Mouse (Mus musculus): ENCODE data around the gene Vsir. TPM values are rescaled to one million over a fixed set of nuclear protein-coding genes. Genes with fewer than 3 reads are reported as not detected.

Gene Vsir
- polyA plus RNA-seq, 1 experiment from 2014 or later: 1.9 TPM

DNA sequence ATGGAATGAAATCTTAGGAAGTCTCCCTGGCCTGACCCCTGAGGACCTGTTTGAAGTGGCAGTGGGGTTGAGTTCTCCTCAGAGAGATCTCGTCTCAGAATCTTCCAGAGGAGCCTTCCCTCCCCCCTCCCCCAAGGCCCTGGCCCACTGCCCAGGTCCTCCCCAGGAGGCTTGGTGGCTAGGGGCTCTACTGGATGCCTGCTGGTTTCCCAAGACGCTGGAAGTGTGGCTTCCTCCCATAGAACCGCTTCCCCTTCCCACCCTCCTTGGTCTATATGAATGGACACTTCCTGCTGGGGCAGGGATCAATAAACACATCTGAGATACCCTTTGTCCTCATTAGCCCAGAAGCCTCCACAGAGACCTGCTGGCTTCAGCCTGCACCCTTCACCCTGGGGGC, 4.6 kb downstream of the Vsir start:
- Histone ChIP-seq H3K36me3 (ENCODE audit: control insufficient read depth, insufficient read depth) (no peaks in the 10 kb centered on the region), H3K4me1 (replicated peaks; ENCODE audit: control insufficient read depth, insufficient read depth, low read length) (peaks cover 6% of the 10 kb centered on the region), H3K27ac (ENCODE audit: low read length) (no peak overlapping the region), H3K9me3 (ENCODE audit: control insufficient read depth, low read length) (no peaks in the 10 kb centered on the region), H3K9ac (replicated peaks; ENCODE audit: low read depth, low read length) (no peak overlapping the region), H3K4me2 (ENCODE audit: low read length) (no peak overlapping the region), H3K27me3 (replicated peaks; ENCODE audit: control insufficient read depth, insufficient read depth, low read length) (peaks cover 6% of the 10 kb centered on the region; the same call in 1 of the 2 replicates), H3K4me3 (replicated peaks; ENCODE audit: low read length) (no peak overlapping the region)
- 18% methylated on average over 3 of the region's 3 CpGs for whole genome bisulfite sequencing
- ATAC-seq: no peak

GRCm38 (mm10) chr10:60351761-60352455, 5.3 kb downstream of the Vsir start:
- no peak for ATAC-seq
- H3K36me3 ChIP-seq (ENCODE audit: control insufficient read depth, insufficient read depth): no peaks in the 10 kb centered on the region
- H3K9me3 ChIP-seq (ENCODE audit: control insufficient read depth, low read length): no peaks in the 10 kb centered on the region
- H3K27me3 ChIP-seq (replicated peaks; ENCODE audit: control insufficient read depth, insufficient read depth, low read length): no peaks in the 10 kb centered on the region
- H3K4me2 ChIP-seq (ENCODE audit: low read length): no peak overlapping the region
- no peaks in the 10 kb centered on the region for H3K4me1 ChIP-seq (replicated peaks; ENCODE audit: control insufficient read depth, insufficient read depth, low read length)
- H3K4me3 ChIP-seq (replicated peaks; ENCODE audit: low read length): no peak overlapping the region
- WGBS: 45% methylated on average over 7 of the region's 7 CpGs
- no peak overlapping the region for H3K9ac ChIP-seq (replicated peaks; ENCODE audit: low read depth, low read length)
- no peak overlapping the region for H3K27ac ChIP-seq (ENCODE audit: low read length)

DNA sequence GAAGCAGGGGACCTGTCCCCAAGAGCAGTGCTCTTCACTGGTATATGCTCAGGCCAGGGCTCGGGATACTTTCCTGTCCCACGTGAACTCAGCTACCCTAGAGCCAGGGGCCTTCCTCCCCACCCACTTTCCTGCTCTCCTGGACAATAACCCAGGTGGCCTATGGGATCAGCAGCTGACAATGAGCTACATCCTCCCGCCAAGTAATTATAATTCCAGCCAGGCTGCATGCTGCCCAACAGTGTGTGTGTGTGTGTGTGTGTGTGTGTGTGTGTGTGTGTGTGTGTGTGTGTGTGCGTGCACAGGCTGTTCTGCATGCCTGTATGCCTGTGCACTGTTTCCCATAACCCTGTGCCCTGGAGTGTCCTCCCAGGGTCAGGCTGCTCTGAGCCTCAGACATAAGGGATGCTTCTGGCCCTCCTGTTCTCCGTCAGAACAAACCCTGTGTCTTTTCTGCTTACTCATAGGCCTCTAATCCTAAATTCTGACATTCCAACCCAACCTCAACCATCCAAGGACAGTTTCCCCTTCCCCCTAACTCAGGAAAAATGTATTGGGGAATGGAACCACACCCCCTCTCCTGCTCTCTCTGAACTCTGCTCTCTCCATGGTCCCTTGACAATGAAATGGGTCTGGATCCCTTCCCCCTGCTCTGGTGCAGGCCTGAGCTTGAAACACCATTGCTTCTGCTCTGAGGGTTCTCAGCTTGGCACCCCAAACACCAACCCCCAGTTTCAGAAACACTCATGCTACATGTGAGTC, 6.8 kb downstream of the Vsir start:
- no peak overlapping the region for H3K9ac ChIP-seq (replicated peaks; ENCODE audit: low read depth, low read length)
- H3K36me3 ChIP-seq (ENCODE audit: control insufficient read depth, insufficient read depth): no peaks in the 10 kb centered on the region
- H3K27ac ChIP-seq (ENCODE audit: low read length): no peak overlapping the region
- H3K9me3 ChIP-seq (ENCODE audit: control insufficient read depth, low read length): no peaks in the 10 kb centered on the region
- no peaks in the 10 kb centered on the region for H3K27me3 ChIP-seq (replicated peaks; ENCODE audit: control insufficient read depth, insufficient read depth, low read length)
- no peak overlapping the region for H3K4me3 ChIP-seq (replicated peaks; ENCODE audit: low read length)
- no peak overlapping the region for H3K4me2 ChIP-seq (ENCODE audit: low read length)
- WGBS: 48% methylated on average over 5 of the region's 5 CpGs
- no peaks in the 10 kb centered on the region for H3K4me1 ChIP-seq (replicated peaks; ENCODE audit: control insufficient read depth, insufficient read depth, low read length)
- ATAC-seq: no peak

DNA sequence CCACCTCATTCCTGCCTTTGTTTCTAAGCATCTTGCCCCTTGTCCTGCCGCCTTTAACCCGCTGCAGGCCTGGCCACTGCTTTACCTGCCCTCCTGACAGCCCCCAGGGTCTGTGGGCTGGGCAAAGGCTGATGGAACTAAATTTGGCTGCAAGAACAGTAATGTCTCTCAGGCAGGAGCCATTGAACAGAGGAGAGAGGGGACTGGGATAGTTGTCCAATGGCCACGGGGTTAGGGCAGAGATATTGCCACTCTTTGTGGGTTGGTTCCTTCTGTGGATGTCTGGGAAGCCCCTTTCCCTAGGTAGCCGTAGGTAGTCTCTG, 7.3 kb downstream of the Vsir start:
- Histone ChIP-seq H3K27me3 (replicated peaks; ENCODE audit: control insufficient read depth, insufficient read depth, low read length) (no peaks in the 10 kb centered on the region), H3K4me1 (replicated peaks; ENCODE audit: control insufficient read depth, insufficient read depth, low read length) (no peaks in the 10 kb centered on the region), H3K36me3 (ENCODE audit: control insufficient read depth, insufficient read depth) (no peaks in the 10 kb centered on the region), H3K27ac (ENCODE audit: low read length) (no peak overlapping the region), H3K4me3 (replicated peaks; ENCODE audit: low read length) (no peak overlapping the region), H3K4me2 (ENCODE audit: low read length) (no peak overlapping the region), H3K9me3 (ENCODE audit: control insufficient read depth, low read length) (no peaks in the 10 kb centered on the region), H3K9ac (replicated peaks; ENCODE audit: low read depth, low read length) (no peak overlapping the region)
- no peak for ATAC-seq
- 90% methylated on average over 4 of the region's 4 CpGs for WGBS

DNA sequence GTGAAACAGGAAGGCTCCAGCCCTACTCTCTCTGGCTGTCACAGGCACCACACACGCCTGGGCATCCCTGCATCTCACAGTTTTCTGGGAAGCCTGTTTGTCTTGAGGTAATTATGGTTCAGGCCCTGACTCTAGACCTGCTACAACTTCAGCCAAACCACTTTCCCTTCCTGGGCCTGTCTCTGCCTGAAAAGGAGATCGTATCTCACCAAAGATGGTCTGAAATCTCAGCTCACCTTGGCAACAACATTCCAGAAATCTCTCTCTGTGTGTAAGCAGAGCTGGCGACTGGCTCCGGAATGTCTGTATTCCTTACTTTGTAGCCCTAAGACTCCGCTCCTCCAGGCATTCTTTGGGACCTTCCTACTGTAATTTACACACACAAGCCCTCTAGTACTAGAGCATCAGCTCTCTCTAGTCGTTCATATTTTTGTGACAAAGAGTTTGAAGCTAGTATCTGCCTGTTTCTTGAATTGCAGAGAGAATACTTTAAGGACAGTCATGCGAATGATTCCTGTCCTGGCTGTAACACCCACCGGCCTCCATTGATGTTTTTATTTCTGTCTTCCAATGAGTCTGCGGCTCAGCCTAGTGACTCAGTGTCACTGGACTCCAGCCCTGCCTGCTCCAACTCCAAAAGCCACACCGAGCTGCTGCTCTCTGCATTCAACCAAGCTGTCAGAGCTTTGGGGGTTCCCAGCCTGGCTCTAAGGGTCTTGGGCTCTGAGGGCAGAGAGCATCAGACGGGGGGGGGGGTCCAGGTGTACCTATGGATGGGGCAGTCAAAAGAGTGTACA, 8.4 kb downstream of the Vsir start:
- Histone ChIP-seq H3K9ac (replicated peaks; ENCODE audit: low read depth, low read length) (no peak overlapping the region), H3K27me3 (replicated peaks; ENCODE audit: control insufficient read depth, insufficient read depth, low read length) (no peaks in the 10 kb centered on the region), H3K4me1 (replicated peaks; ENCODE audit: control insufficient read depth, insufficient read depth, low read length) (no peaks in the 10 kb centered on the region), H3K4me2 (ENCODE audit: low read length) (no peak overlapping the region), H3K36me3 (ENCODE audit: control insufficient read depth, insufficient read depth) (no peaks in the 10 kb centered on the region), H3K9me3 (ENCODE audit: control insufficient read depth, low read length) (no peaks in the 10 kb centered on the region), H3K4me3 (replicated peaks; ENCODE audit: low read length) (no peak overlapping the region), H3K27ac (ENCODE audit: low read length) (no peak overlapping the region)
- no peak for ATAC-seq
- WGBS: 84% methylated on average over 11 of the region's 11 CpGs

DNA sequence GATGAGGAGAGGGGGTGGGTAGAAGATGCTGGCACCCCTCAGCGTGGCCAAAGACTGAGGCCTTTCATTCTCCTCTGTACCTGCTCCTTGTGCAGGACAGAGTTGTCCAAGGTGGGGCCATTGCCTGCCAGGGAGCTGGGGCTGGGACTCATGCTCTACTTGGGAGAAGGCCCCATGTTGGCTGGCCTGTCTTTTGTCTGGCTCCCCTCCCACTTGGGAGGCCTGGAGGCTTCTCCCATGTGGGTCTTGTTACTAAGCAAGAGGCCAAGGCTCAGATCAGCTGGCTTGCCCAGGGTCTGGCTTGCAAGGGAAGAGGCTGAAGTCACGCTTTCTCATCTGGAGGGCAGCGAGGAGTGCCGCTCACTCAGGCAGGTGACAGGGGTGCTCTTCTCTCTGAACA, 10.8 kb downstream of the Vsir start:
- H3K9ac ChIP-seq (replicated peaks; ENCODE audit: low read depth, low read length): no peak overlapping the region
- H3K4me3 ChIP-seq (replicated peaks; ENCODE audit: low read length): no peak overlapping the region
- ATAC-seq: no peak
- H3K4me2 ChIP-seq (ENCODE audit: low read length): no peak overlapping the region
- H3K27me3 ChIP-seq (replicated peaks; ENCODE audit: control insufficient read depth, insufficient read depth, low read length): no peaks in the 10 kb centered on the region
- no peak overlapping the region for H3K27ac ChIP-seq (ENCODE audit: low read length)
- no peaks in the 10 kb centered on the region for H3K9me3 ChIP-seq (ENCODE audit: control insufficient read depth, low read length)
- no peaks in the 10 kb centered on the region for H3K36me3 ChIP-seq (ENCODE audit: control insufficient read depth, insufficient read depth)
- WGBS: 89% methylated on average over 4 of the region's 4 CpGs
- H3K4me1 ChIP-seq (replicated peaks; ENCODE audit: control insufficient read depth, insufficient read depth, low read length): 0 out of 2 replicates have a peak, but pooled peaks cover 5% of the 10 kb centered on the region

GRCm38 (mm10) chr10:60357901-60358300, 11.2 kb downstream of the Vsir start:
- ATAC-seq: no peak
- H3K4me2 ChIP-seq (ENCODE audit: low read length): no peak overlapping the region
- H3K27ac ChIP-seq (ENCODE audit: low read length): no peak overlapping the region
- H3K9me3 ChIP-seq (ENCODE audit: control insufficient read depth, low read length): no peaks in the 10 kb centered on the region
- no peak overlapping the region for H3K4me3 ChIP-seq (replicated peaks; ENCODE audit: low read length)
- H3K27me3 ChIP-seq (replicated peaks; ENCODE audit: control insufficient read depth, insufficient read depth, low read length): no peaks in the 10 kb centered on the region
- H3K9ac ChIP-seq (replicated peaks; ENCODE audit: low read depth, low read length): no peak overlapping the region
- no peaks in the 10 kb centered on the region for H3K36me3 ChIP-seq (ENCODE audit: control insufficient read depth, insufficient read depth)
- H3K4me1 ChIP-seq (replicated peaks; ENCODE audit: control insufficient read depth, insufficient read depth, low read length): 0 out of 2 replicates have a peak, but pooled peaks cover 5% of the 10 kb centered on the region
- WGBS: 94% methylated on average over 14 of the region's 14 CpGs

DNA sequence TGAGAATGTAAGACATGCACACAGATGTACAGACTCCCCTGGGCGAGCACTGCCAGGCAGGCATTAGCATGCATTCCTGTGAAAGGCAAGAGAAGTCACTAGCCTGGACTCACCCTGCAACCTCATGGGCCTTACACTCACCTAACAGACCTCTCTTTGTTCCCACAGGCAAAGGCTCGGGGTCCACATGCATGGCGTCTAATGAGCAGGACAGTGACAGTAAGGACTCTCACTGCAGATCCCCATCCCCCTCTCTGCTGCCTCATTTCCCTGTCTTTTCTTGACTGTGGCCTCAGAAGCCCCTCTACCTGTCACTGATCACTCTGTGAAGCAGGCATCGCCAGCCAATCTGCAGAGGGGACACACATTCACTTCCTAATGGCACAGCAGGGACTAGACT, 12.1 kb downstream of the Vsir start:
- 0 out of 2 replicates have a peak, but pooled peaks cover 5% of the 10 kb centered on the region for H3K4me1 ChIP-seq (replicated peaks; ENCODE audit: control insufficient read depth, insufficient read depth, low read length)
- 32% methylated on average over 4 of the region's 4 CpGs for WGBS
- no peaks in the 10 kb centered on the region for H3K36me3 ChIP-seq (ENCODE audit: control insufficient read depth, insufficient read depth)
- no peak overlapping the region for H3K4me3 ChIP-seq (replicated peaks; ENCODE audit: low read length)
- ATAC-seq: no peak
- no peak overlapping the region for H3K27ac ChIP-seq (ENCODE audit: low read length)
- H3K9me3 ChIP-seq (ENCODE audit: control insufficient read depth, low read length): no peaks in the 10 kb centered on the region
- no peak overlapping the region for H3K9ac ChIP-seq (replicated peaks; ENCODE audit: low read depth, low read length)
- no peak overlapping the region for H3K4me2 ChIP-seq (ENCODE audit: low read length)
- H3K27me3 ChIP-seq (replicated peaks; ENCODE audit: control insufficient read depth, insufficient read depth, low read length): no peaks in the 10 kb centered on the region

GRCm38 (mm10) chr10:60361615-60362309, 15.1 kb downstream of the Vsir start:
- no peak overlapping the region for H3K9ac ChIP-seq (replicated peaks; ENCODE audit: low read depth, low read length)
- 48% methylated on average over 12 of the region's 12 CpGs for WGBS
- no peak for ATAC-seq

More at GRCm38 (mm10) chr10:60361615-60362309, 15.1 kb downstream of the Vsir start:
- H3K4me1 ChIP-seq (replicated peaks; ENCODE audit: control insufficient read depth, insufficient read depth, low read length): 0 out of 2 replicates have a peak, but pooled peaks cover 5% of the 10 kb centered on the region
- H3K9me3 ChIP-seq (ENCODE audit: control insufficient read depth, low read length): no peaks in the 10 kb centered on the region
- no peak overlapping the region for H3K27ac ChIP-seq (ENCODE audit: low read length)
- no peak overlapping the region for H3K4me3 ChIP-seq (replicated peaks; ENCODE audit: low read length)
- H3K36me3 ChIP-seq (ENCODE audit: control insufficient read depth, insufficient read depth): no peaks in the 10 kb centered on the region
- H3K4me2 ChIP-seq (ENCODE audit: low read length): no peak overlapping the region
- no peaks in the 10 kb centered on the region for H3K27me3 ChIP-seq (replicated peaks; ENCODE audit: control insufficient read depth, insufficient read depth, low read length)

Measured in forebrain, embryonic 16.5 days (tissue).